Mouse (Mus musculus): ENCODE data around the gene Gpr158. TPM values are rescaled to one million over a fixed set of nuclear protein-coding genes. Genes with fewer than 3 reads are reported as not detected.

The Gpr158 gene
- polyA plus RNA-seq (2017; shearing (Covaris generic)): not detected

DNA sequence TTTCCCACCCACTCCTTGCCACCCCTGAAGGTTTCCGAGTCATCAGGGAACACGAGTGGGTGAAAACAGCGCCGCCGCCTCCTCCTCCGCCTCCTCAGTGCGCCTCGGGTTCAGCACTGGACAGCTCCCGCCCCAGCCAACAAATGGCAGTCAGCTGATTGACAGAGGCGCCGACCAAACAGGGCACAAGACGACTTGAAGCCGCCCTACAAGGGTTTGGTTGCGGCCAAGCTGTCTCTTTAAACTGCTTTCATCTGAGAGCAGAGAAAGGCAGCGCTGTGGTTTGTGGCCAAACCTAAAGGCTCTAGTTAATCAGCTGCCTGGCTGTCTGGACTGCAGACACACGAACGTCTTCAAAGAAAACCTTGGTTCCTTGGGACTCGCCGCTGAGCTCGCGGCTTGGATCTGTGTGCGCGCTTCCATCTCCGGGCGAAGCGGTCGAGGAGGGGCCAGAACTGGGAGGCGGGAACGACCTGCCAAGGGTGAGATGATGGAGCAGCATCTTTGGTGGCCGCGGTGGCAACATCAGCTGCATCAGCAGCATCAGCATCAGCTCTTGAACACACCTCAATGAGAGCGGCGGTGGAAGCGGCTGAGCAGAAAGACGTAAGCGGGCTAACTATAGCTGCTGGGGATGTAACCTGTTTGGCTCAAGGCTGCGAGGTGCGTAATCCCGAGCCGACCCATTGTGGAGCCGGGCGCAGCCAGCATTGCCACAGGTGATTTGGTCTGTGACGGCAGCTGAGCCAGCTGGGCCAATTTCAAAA, at the start of gene Gpr158:
TSS of gene Gpr158 (plus strand) at position 198 of the 767 bp plus-strand sequence.

Other genes with a start within 250 kb of the Gpr158 start
- gene Enkur, start 162.2 kb upstream of the Gpr158 start, polyA plus RNA-seq (2017; shearing (Covaris generic)): 2.3 TPM
- gene Thnsl1, start 161.8 kb upstream of the Gpr158 start, polyA plus RNA-seq (2017; shearing (Covaris generic)): 1.9 TPM